Mouse (Mus musculus) forelimb bud, embryonic 11.5 days (tissue): ENCODE measurements around the gene Cox14.

Source experiments
- DNase-seq: peaks from one replicate; pipeline ENCODE4 v3.0.0-alpha.2; 2012; ENCODE audit warnings: low read depth, low spot score

Cox14 gene

GRCm38 (mm10) chr15:99708176-99708575 is 17.2 kb upstream of the Cox14 start:
- no peak for DNase-seq

- no peak for DNase-seq
These were observed 14.9 kb upstream of the Cox14 start for GRCm38 (mm10) chr15:99710221-99711190.

- DNase-seq: no peak
These were observed 13.9 kb upstream of the Cox14 start for GRCm38 (mm10) chr15:99711491-99711890.

GRCm38 (mm10) chr15:99712666-99713559 is 12.5 kb upstream of the Cox14 start:
- no peak for DNase-seq

GRCm38 (mm10) chr15:99713569-99713968 is 11.8 kb upstream of the Cox14 start:
- DNase-seq: no peak

GRCm38 (mm10) chr15:99714206-99714605 is 11.2 kb upstream of the Cox14 start:
- DNase-seq: no peak

GRCm38 (mm10) chr15:99714858-99715257 is 10.6 kb upstream of the Cox14 start:
- peak; percentile 85 for DNase-seq

- DNase-seq: no peak
These were observed 10.0 kb upstream of the Cox14 start for GRCm38 (mm10) chr15:99715361-99715865.

GRCm38 (mm10) chr15:99715982-99716746 is 9.3 kb upstream of the Cox14 start:
- no peak for DNase-seq

- no peak for DNase-seq
These were observed 8.6 kb upstream of the Cox14 start for GRCm38 (mm10) chr15:99716814-99717213.

- no peak for DNase-seq
These were observed 7.8 kb upstream of the Cox14 start, which contains the start of gene Gpd1 for GRCm38 (mm10) chr15:99717386-99718334. Gene Gpd1 (plus strand): TSS chr15:99717515.

- DNase-seq: no peak
These were observed 6.9 kb upstream of the Cox14 start for GRCm38 (mm10) chr15:99718461-99719021.

GRCm38 (mm10) chr15:99719865-99720264 is 5.6 kb upstream of the Cox14 start:
- no peak for DNase-seq

GRCm38 (mm10) chr15:99721921-99722743 is 3.3 kb upstream of the Cox14 start:
- DNase-seq: no peak

GRCm38 (mm10) chr15:99723120-99723514 is 2.3 kb upstream of the Cox14 start:
- DNase-seq: no peak

- no peak for DNase-seq
These were observed 1.7 kb upstream of the Cox14 start for GRCm38 (mm10) chr15:99723515-99724291.

GRCm38 (mm10) chr15:99724292-99725021 is 961 bp upstream of the Cox14 start:
- DNase-seq: peak; percentile 68
